Mouse (Mus musculus) forebrain, embryonic 10.5 days (tissue): ENCODE measurements around the gene Lrrc8d. TPM values are rescaled to one million over a fixed set of nuclear protein-coding genes. Genes with fewer than 3 reads are reported as not detected.

Source experiments
- polyA plus RNA-seq: library from polyadenylated mRNA; unstranded; fragments of >200 nt; fragmentation: Nextera tagmentation; extraction: Ambion mirVana; gene quantifications from 2 replicates; pipeline ENCODE4 v1.2.1, GENCODE M21; 2016

The Lrrc8d gene
- polyA plus RNA-seq, 1 experiment from 2014 or later, result 20.1 TPM

Other genes with a start within 250 kb of the Lrrc8d start
- 12.4 and 14.8 TPM in 2 replicates for gene Lrrc8c, start 180.6 kb upstream of the Lrrc8d start, polyA plus RNA-seq
- 55.9 and 61.1 TPM in 2 replicates for gene Zfp326, start 176.6 kb downstream of the Lrrc8d start, polyA plus RNA-seq